Mouse (Mus musculus): ENCODE data around the gene Stpg1. TPM values are rescaled to one million over a fixed set of nuclear protein-coding genes. Genes with fewer than 3 reads are reported as not detected.

The Stpg1 gene
- 0.44 and 0.47 TPM in 2 replicates for polyA plus RNA-seq (2015; fragmentation: Nextera tagmentation; extraction: Ambion mirVana)

GRCm38 (mm10) chr4:135494521-135495396, at the start of gene Stpg1, which contains the start of gene Nipal3:
Gene Stpg1, plus strand, starts transcription at chr4:135494790.
Gene Nipal3, minus strand, starts transcription at chr4:135495038.
- peak; percentile 94 for ATAC-seq (replicated peaks; ENCODE audit: extremely low read depth, insufficient read depth, low FRiP score)
- peak within 1 kb of the TSS; percentile 79 for H3K9ac ChIP-seq (ENCODE audit: low read length)
- H3K9me3 ChIP-seq (replicated peaks; ENCODE audit: control insufficient read depth, low read length), result no peaks in the 10 kb centered on the region
- H3K36me3 ChIP-seq (ENCODE audit: control insufficient read depth, insufficient read depth), result peaks cover 3% of the 10 kb centered on the region; the same call in 1 of the 2 replicates
- H3K27ac ChIP-seq (ENCODE audit: low read length), result peak within 1 kb of the TSS; percentile 14
- peak within 1 kb of the TSS; percentile 82 for H3K4me2 ChIP-seq (ENCODE audit: low read depth, low read length)
- H3K4me1 ChIP-seq (ENCODE audit: control insufficient read depth, insufficient read depth, low read length), result peaks cover 5% of the 10 kb centered on the region; the same call in 1 of the 2 replicates
- WGBS, result under 1% methylated on average over 53 of the region's 53 CpGs
- peak within 1 kb of the TSS; percentile 81 for H3K4me3 ChIP-seq (ENCODE audit: low read length)
- H3K27me3 ChIP-seq (ENCODE audit: control insufficient read depth, insufficient read depth, low read length), result no peaks in the 10 kb centered on the region

GRCm38 (mm10) chr4:135451360-135452015, 43.1 kb upstream of the Stpg1 start:
- no peak overlapping the region for H3K4me3 ChIP-seq (ENCODE audit: low read length)
- H3K36me3 ChIP-seq (ENCODE audit: control insufficient read depth, insufficient read depth), result no peaks in the 10 kb centered on the region
- H3K27ac ChIP-seq (ENCODE audit: low read length), result no peak overlapping the region
- H3K4me2 ChIP-seq (ENCODE audit: low read depth, low read length), result peak overlapping the region; percentile 29
- 34% methylated on average over 18 of the region's 18 CpGs for WGBS
- no peak; the same call in 1 of the 2 replicates for ATAC-seq (replicated peaks; ENCODE audit: extremely low read depth, insufficient read depth, low FRiP score)
- H3K27me3 ChIP-seq (ENCODE audit: control insufficient read depth, insufficient read depth, low read length), result no peaks in the 10 kb centered on the region
- H3K4me1 ChIP-seq (ENCODE audit: control insufficient read depth, insufficient read depth, low read length), result peaks cover 9% of the 10 kb centered on the region
- H3K9me3 ChIP-seq (replicated peaks; ENCODE audit: control insufficient read depth, low read length), result no peaks in the 10 kb centered on the region
- H3K9ac ChIP-seq (ENCODE audit: low read length), result no peak overlapping the region

- no peak overlapping the region for H3K4me3 ChIP-seq (ENCODE audit: low read length)
- ATAC-seq (replicated peaks; ENCODE audit: extremely low read depth, insufficient read depth, low FRiP score), result no peak; the same call in 1 of the 2 replicates
- WGBS, result 68% methylated on average over 6 of the region's 6 CpGs
- H3K4me2 ChIP-seq (ENCODE audit: low read depth, low read length), result no peak overlapping the region
- no peak overlapping the region for H3K27ac ChIP-seq (ENCODE audit: low read length)
- no peaks in the 10 kb centered on the region for H3K36me3 ChIP-seq (ENCODE audit: control insufficient read depth, insufficient read depth)
- no peaks in the 10 kb centered on the region for H3K27me3 ChIP-seq (ENCODE audit: control insufficient read depth, insufficient read depth, low read length)
- no peak overlapping the region for H3K9ac ChIP-seq (ENCODE audit: low read length)
- H3K9me3 ChIP-seq (replicated peaks; ENCODE audit: control insufficient read depth, low read length), result no peaks in the 10 kb centered on the region
- H3K4me1 ChIP-seq (ENCODE audit: control insufficient read depth, insufficient read depth, low read length), result peaks cover 9% of the 10 kb centered on the region
These were observed 41.4 kb upstream of the Stpg1 start for GRCm38 (mm10) chr4:135453164-135453563.

DNA sequence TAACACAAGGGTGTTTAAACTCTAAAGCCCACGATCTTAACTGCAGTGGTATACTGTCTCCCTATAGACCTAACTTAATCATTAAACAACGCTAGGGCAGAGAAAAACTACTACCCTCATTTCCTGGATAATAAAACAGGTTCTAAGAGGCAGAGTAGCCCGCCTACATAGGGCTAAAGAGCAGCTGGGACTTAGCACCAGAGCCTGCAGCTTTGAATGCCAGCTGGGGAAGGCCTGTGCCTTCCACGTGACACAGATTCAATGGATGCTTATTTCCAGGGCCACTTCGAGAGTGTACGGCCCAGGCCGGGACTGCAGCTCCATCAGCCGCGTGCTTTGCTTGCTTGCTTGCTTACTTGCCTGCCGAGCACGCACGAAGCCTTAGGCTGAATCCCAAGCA, 41.0 kb upstream of the Stpg1 start:
- H3K27ac ChIP-seq (ENCODE audit: low read length), result no peak overlapping the region
- H3K9ac ChIP-seq (ENCODE audit: low read length), result no peak overlapping the region
- H3K36me3 ChIP-seq (ENCODE audit: control insufficient read depth, insufficient read depth), result no peaks in the 10 kb centered on the region
- H3K27me3 ChIP-seq (ENCODE audit: control insufficient read depth, insufficient read depth, low read length), result no peaks in the 10 kb centered on the region
- peaks cover 9% of the 10 kb centered on the region for H3K4me1 ChIP-seq (ENCODE audit: control insufficient read depth, insufficient read depth, low read length)
- WGBS, result 75% methylated on average over 12 of the region's 12 CpGs
- H3K4me3 ChIP-seq (ENCODE audit: low read length), result no peak overlapping the region
- no peak overlapping the region for H3K4me2 ChIP-seq (ENCODE audit: low read depth, low read length)
- H3K9me3 ChIP-seq (replicated peaks; ENCODE audit: control insufficient read depth, low read length), result no peaks in the 10 kb centered on the region
- no peak for ATAC-seq (replicated peaks; ENCODE audit: extremely low read depth, insufficient read depth, low FRiP score)

DNA sequence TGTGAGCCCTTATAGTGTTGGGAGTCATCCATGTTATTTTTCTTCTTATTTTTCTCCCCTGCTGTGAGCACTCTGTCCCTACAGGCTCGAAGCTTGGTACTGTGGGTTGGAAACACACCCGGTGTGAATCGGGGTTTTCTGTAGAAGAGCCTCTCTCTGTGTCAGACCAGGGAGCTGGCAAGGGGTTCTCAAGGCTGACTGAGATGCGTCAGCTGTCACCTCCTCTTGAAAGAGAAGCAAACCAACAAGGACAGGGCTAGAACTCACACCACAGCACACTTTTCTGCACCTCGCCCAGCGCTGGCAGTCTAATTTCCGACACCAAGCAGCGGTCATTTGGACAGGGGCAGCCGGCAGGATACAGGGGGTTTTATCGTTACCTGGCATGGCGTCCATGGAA, 31.2 kb upstream of the Stpg1 start:
- Histone ChIP-seq H3K9ac (ENCODE audit: low read length) (no peak overlapping the region), H3K4me1 (ENCODE audit: control insufficient read depth, insufficient read depth, low read length) (no peaks in the 10 kb centered on the region), H3K4me3 (ENCODE audit: low read length) (no peak overlapping the region), H3K9me3 (replicated peaks; ENCODE audit: control insufficient read depth, low read length) (no peaks in the 10 kb centered on the region), H3K4me2 (ENCODE audit: low read depth, low read length) (no peak overlapping the region), H3K27ac (ENCODE audit: low read length) (no peak overlapping the region), H3K36me3 (ENCODE audit: control insufficient read depth, insufficient read depth) (peaks cover 3% of the 10 kb centered on the region), H3K27me3 (ENCODE audit: control insufficient read depth, insufficient read depth, low read length) (no peaks in the 10 kb centered on the region)
- WGBS, result 83% methylated on average over 11 of the region's 11 CpGs
- ATAC-seq (replicated peaks; ENCODE audit: extremely low read depth, insufficient read depth, low FRiP score), result no peak

- Histone ChIP-seq H3K36me3 (ENCODE audit: control insufficient read depth, insufficient read depth) (peaks cover 2% of the 10 kb centered on the region; the same call in 1 of the 2 replicates), H3K9me3 (replicated peaks; ENCODE audit: control insufficient read depth, low read length) (no peaks in the 10 kb centered on the region), H3K4me1 (ENCODE audit: control insufficient read depth, insufficient read depth, low read length) (no peaks in the 10 kb centered on the region), H3K4me2 (ENCODE audit: low read depth, low read length) (no peak overlapping the region), H3K27ac (ENCODE audit: low read length) (no peak overlapping the region), H3K27me3 (ENCODE audit: control insufficient read depth, insufficient read depth, low read length) (no peaks in the 10 kb centered on the region), H3K9ac (ENCODE audit: low read length) (no peak overlapping the region), H3K4me3 (ENCODE audit: low read length) (no peak overlapping the region)
- WGBS, result 76% methylated on average over 10 of the region's 10 CpGs
- no peak for ATAC-seq (replicated peaks; ENCODE audit: extremely low read depth, insufficient read depth, low FRiP score)
These were observed 16.7 kb upstream of the Stpg1 start for GRCm38 (mm10) chr4:135477851-135478250.

- Histone ChIP-seq H3K4me2 (ENCODE audit: low read depth, low read length) (no peak overlapping the region), H3K9ac (ENCODE audit: low read length) (no peak overlapping the region), H3K27ac (ENCODE audit: low read length) (no peak overlapping the region), H3K27me3 (ENCODE audit: control insufficient read depth, insufficient read depth, low read length) (no peaks in the 10 kb centered on the region), H3K9me3 (replicated peaks; ENCODE audit: control insufficient read depth, low read length) (no peaks in the 10 kb centered on the region), H3K4me1 (ENCODE audit: control insufficient read depth, insufficient read depth, low read length) (peaks cover 3% of the 10 kb centered on the region; the same call in 1 of the 2 replicates), H3K4me3 (ENCODE audit: low read length) (no peak overlapping the region), H3K36me3 (ENCODE audit: control insufficient read depth, insufficient read depth) (peaks cover 2% of the 10 kb centered on the region; the same call in 1 of the 2 replicates)
- 79% methylated on average over 9 of the region's 9 CpGs for WGBS
- no peak for ATAC-seq (replicated peaks; ENCODE audit: extremely low read depth, insufficient read depth, low FRiP score)
These were observed 14.2 kb upstream of the Stpg1 start for GRCm38 (mm10) chr4:135480370-135480769.

GRCm38 (mm10) chr4:135485086-135485485, 9.5 kb upstream of the Stpg1 start:
- WGBS, result 72% methylated on average over 10 of the region's 10 CpGs
- no peaks in the 10 kb centered on the region for H3K9me3 ChIP-seq (replicated peaks; ENCODE audit: control insufficient read depth, low read length)
- ATAC-seq (replicated peaks; ENCODE audit: extremely low read depth, insufficient read depth, low FRiP score), result no peak

GRCm38 (mm10) chr4:135486352-135486751, 8.2 kb upstream of the Stpg1 start:
- WGBS, result 85% methylated on average over 11 of the region's 11 CpGs
- H3K4me3 ChIP-seq (ENCODE audit: low read length), result no peak overlapping the region
- no peak overlapping the region for H3K27ac ChIP-seq (ENCODE audit: low read length)
- ATAC-seq (replicated peaks; ENCODE audit: extremely low read depth, insufficient read depth, low FRiP score), result no peak
- H3K4me1 ChIP-seq (ENCODE audit: control insufficient read depth, insufficient read depth, low read length), result peaks cover 3% of the 10 kb centered on the region; the same call in 1 of the 2 replicates
- H3K9ac ChIP-seq (ENCODE audit: low read length), result no peak overlapping the region
- H3K9me3 ChIP-seq (replicated peaks; ENCODE audit: control insufficient read depth, low read length), result no peaks in the 10 kb centered on the region
- H3K27me3 ChIP-seq (ENCODE audit: control insufficient read depth, insufficient read depth, low read length), result no peaks in the 10 kb centered on the region
- peaks cover 14% of the 10 kb centered on the region for H3K36me3 ChIP-seq (ENCODE audit: control insufficient read depth, insufficient read depth)
- H3K4me2 ChIP-seq (ENCODE audit: low read depth, low read length), result no peak overlapping the region

More at GRCm38 (mm10) chr4:135485086-135485485, 9.5 kb upstream of the Stpg1 start:
- H3K9ac ChIP-seq (ENCODE audit: low read length), result no peak overlapping the region
- H3K4me2 ChIP-seq (ENCODE audit: low read depth, low read length), result no peak overlapping the region
- H3K27ac ChIP-seq (ENCODE audit: low read length), result no peak overlapping the region
- no peak overlapping the region for H3K4me3 ChIP-seq (ENCODE audit: low read length)
- no peaks in the 10 kb centered on the region for H3K27me3 ChIP-seq (ENCODE audit: control insufficient read depth, insufficient read depth, low read length)
- H3K36me3 ChIP-seq (ENCODE audit: control insufficient read depth, insufficient read depth), result peaks cover 14% of the 10 kb centered on the region
- H3K4me1 ChIP-seq (ENCODE audit: control insufficient read depth, insufficient read depth, low read length), result peaks cover 3% of the 10 kb centered on the region; the same call in 1 of the 2 replicates

All from heart, embryonic 16.5 days (tissue).